Comparison of ENCODE assay signal across 8 mouse cellular contexts in genomic region chr7:12478158-12479008, GRCm38 (mm10). TPM values are rescaled to one million over a fixed set of nuclear protein-coding genes. Genes with fewer than 3 reads are reported as not detected.
DNase-seq lines count a peak whose midpoint lies in the region; ATAC-seq and TF ChIP-seq lines count a peak whose summit lies in the region.

Zfp606 (plus strand) TSS chr7:12478293.

- H3K4me2 ChIP-seq in lung, embryonic 16.5 days (ENCODE audit: low read depth, low read length), result peak within 1 kb of the TSS; percentile 62

- H3K9me3 ChIP-seq in MEL (replicated peaks; ENCODE audit: insufficient read depth, low read length), result no peaks in the 10 kb centered on the region
- H3K9me3 ChIP-seq in lung, embryonic 16.5 days (ENCODE audit: control insufficient read depth, low read length), result peaks cover 16% of the 10 kb centered on the region

- H3K27me3 ChIP-seq in MEL (ENCODE audit: control insufficient read depth in 1 of 2, insufficient read depth in 2 of 2, low read length in 2 of 2), result no peaks in the 10 kb centered on the region
- H3K27me3 ChIP-seq in lung, embryonic 16.5 days (ENCODE audit: control insufficient read depth, insufficient read depth, low read depth, low read length), result no peaks in the 10 kb centered on the region

- peaks cover 0 to 4% of the 10 kb centered on the region in 2 experiments; a peak in 2 of 4 replicates for H3K36me3 ChIP-seq in MEL (ENCODE audit: control insufficient read depth in 1 of 2, insufficient read depth in 2 of 2, low read length in 2 of 2)
- H3K36me3 ChIP-seq in lung, embryonic 16.5 days (ENCODE audit: control insufficient read depth, insufficient read depth, low read length), result peaks cover 32% of the 10 kb centered on the region

- 0% methylated on average over 53 of the region's 53 CpGs for WGBS in lung, embryonic 16.5 days

- TF ChIP-seq CTCF in MEL (IDR thresholded peaks at IDR 0.05 in 2 of 3, conservative IDR thresholded peaks at IDR 0.05 in 1 of 3; ENCODE audit: control insufficient read depth in 1 of 3, insufficient read depth in 1 of 3, low read depth in 2 of 3, low read length in 3 of 3, poor library complexity in 1 of 3, severe bottlenecking in 1 of 3), result no peak

- H3K79me2 ChIP-seq in MEL (ENCODE audit: control insufficient read depth, insufficient read depth, low read length, poor library complexity), result peaks cover 5% of the 10 kb centered on the region

- no peak for TF ChIP-seq RAD21 in MEL (IDR thresholded peaks at IDR 0.05; ENCODE audit: low read depth, low read length)

- TF ChIP-seq EP300 in MEL (IDR thresholded peaks at IDR 0.05; ENCODE audit: low read depth in 1 of 2, low read length in 2 of 2), result no peak

- H3K9ac ChIP-seq in MEL (ENCODE audit: control insufficient read depth, low read depth, low read length, poor library complexity, severe bottlenecking), result peak within 1 kb of the TSS; percentile 86
- H3K9ac ChIP-seq in lung, embryonic 16.5 days (ENCODE audit: low read length), result peak within 1 kb of the TSS; percentile 100

- peak; percentile 44 to 57; a peak in 1 of 4 replicates for TF ChIP-seq POLR2A in MEL (IDR thresholded peaks at IDR 0.05; ENCODE audit: control insufficient read depth in 1 of 2, insufficient read depth in 1 of 2, low read depth in 1 of 2, low read length in 2 of 2, poor library complexity in 1 of 2)

- ATAC-seq in hematopoietic stem cell, adult 5-6 weeks (replicated peaks in 1 of 2; ENCODE audit: insufficient read depth in 1 of 2, low FRiP score in 2 of 2, low TSS enrichment in 1 of 2, low read depth in 1 of 2, poor library complexity in 2 of 2, severe bottlenecking in 2 of 2), result peak; percentile 99 to 100
- peak; percentile 98 for ATAC-seq in lung, embryonic 16.5 days (ENCODE audit: low read depth)

- H3K4me3 ChIP-seq in MEL (ENCODE audit: control insufficient read depth in 1 of 2, insufficient read depth in 1 of 2, low read depth in 2 of 2, low read length in 2 of 2), result peak within 1 kb of the TSS; percentile 91 to 98
- H3K4me3 ChIP-seq in lung, embryonic 16.5 days (ENCODE audit: low read length), result peak within 1 kb of the TSS; percentile 91

- H3K27ac ChIP-seq in MEL (ENCODE audit: control insufficient read depth, low read depth, low read length), result no peak within 1 kb of the TSS
- peak within 1 kb of the TSS; percentile 90 for H3K27ac ChIP-seq in lung, embryonic 16.5 days (ENCODE audit: low read length)

- DNase-seq in MEL (ENCODE audit: low read depth, low spot score), result peak; percentile 94
- peak; percentile 87 to 90 for DNase-seq in cerebellum, adult 18-20 months
- peak; percentile 90 for DNase-seq in forelimb bud, embryonic 11.5 days (ENCODE audit: low read depth, low spot score)
- peak; percentile 77 for DNase-seq in layer of hippocampus, adult 9-10 months (ENCODE audit: low spot score)
- DNase-seq in ovary, postnatal 10 days (ENCODE audit: low spot score), result peak; percentile 72
- peak; percentile 59 to 67 for DNase-seq in thymus, postnatal 10 days (ENCODE audit: low spot score in 2 of 2)

- H3K4me1 ChIP-seq in MEL (ENCODE audit: control insufficient read depth in 1 of 2, insufficient read depth in 2 of 2, low read length in 2 of 2), result peaks cover 0 to 5% of the 10 kb centered on the region in 2 experiments; a peak in 2 of 4 replicates
- peaks cover 3% of the 10 kb centered on the region; the same call in 1 of the 2 replicates for H3K4me1 ChIP-seq in lung, embryonic 16.5 days (replicated peaks; ENCODE audit: control insufficient read depth, insufficient read depth, low read length)

TF ChIP-seq in MEL, 35 proteins besides CTCF, POLR2A, EP300 and RAD21:
- TF ChIP-seq JUND (IDR thresholded peaks at IDR 0.05; ENCODE audit: low read depth, low read length) (no peak), TCF12 (IDR thresholded peaks at IDR 0.05; ENCODE audit: low read depth, low read length) (0 out of 2 replicates have a peak, but pooled peaks have one; percentile 17), MAFK (IDR thresholded peaks at IDR 0.05; ENCODE audit: borderline replicate concordance, low read depth, low read length) (no peak), ETS1 (IDR thresholded peaks at IDR 0.05; ENCODE audit: low read depth, low read length) (0 out of 2 replicates have a peak, but pooled peaks have one; percentile 15), GATA1 (IDR thresholded peaks at IDR 0.05; ENCODE audit: low read depth, low read length) (no peak), MAX (IDR thresholded peaks at IDR 0.05; ENCODE audit: low read length) (no peak), UBTF (IDR thresholded peaks at IDR 0.05; ENCODE audit: borderline replicate concordance, insufficient read depth, low read depth, low read length) (no peak), ELF1 (IDR thresholded peaks at IDR 0.05; ENCODE audit: low read depth, low read length) (peak; percentile 82), USF1 (IDR thresholded peaks at IDR 0.05; ENCODE audit: low read depth, low read length) (no peak), POLR2AphosphoS2 (IDR thresholded peaks at IDR 0.05; ENCODE audit: low read length) (no peak), ZMIZ1 (IDR thresholded peaks at IDR 0.05; ENCODE audit: low read depth, low read length) (no peak), MEF2A (IDR thresholded peaks at IDR 0.05; ENCODE audit: extremely low read depth, insufficient replicate concordance, low read depth, low read length, poor library complexity, severe bottlenecking) (no peak), TAL1 (IDR thresholded peaks at IDR 0.05; ENCODE audit: low read length) (no peak), POLR2AphosphoS5 (IDR thresholded peaks at IDR 0.05; ENCODE audit: borderline replicate concordance, low read depth, low read length) (no peak), USF2 (IDR thresholded peaks at IDR 0.05; ENCODE audit: borderline replicate concordance in 1 of 2, insufficient read depth in 1 of 2, low read depth in 1 of 2, low read length in 2 of 2) (no peak), BHLHE40 (IDR thresholded peaks at IDR 0.05; ENCODE audit: borderline replicate concordance, low read depth, low read length) (no peak), KAT2A (conservative IDR thresholded peaks at IDR 0.05; ENCODE audit: low read depth, low read length) (peak; percentile 77), HCFC1 (IDR thresholded peaks at IDR 0.05; ENCODE audit: low read depth, low read length) (peak; percentile 97), ZNF384 (IDR thresholded peaks at IDR 0.05; ENCODE audit: low read depth, low read length) (no peak), NELFE (IDR thresholded peaks at IDR 0.05; ENCODE audit: low read depth, low read length) (peak; percentile 46), SMC3 (IDR thresholded peaks at IDR 0.05; ENCODE audit: low read depth, low read length) (no peak; the same call in 1 of the 2 replicates), MYB (IDR thresholded peaks at IDR 0.05; ENCODE audit: low read depth, low read length) (no peak), SIN3A (IDR thresholded peaks at IDR 0.05; ENCODE audit: low read length) (peak; percentile 60; the same call in 1 of the 2 replicates), ZKSCAN1 (IDR thresholded peaks at IDR 0.05; ENCODE audit: low read depth, low read length) (no peak), MAZ (IDR thresholded peaks at IDR 0.05; ENCODE audit: low read depth, low read length) (no peak), NRF1 (IDR thresholded peaks at IDR 0.05; ENCODE audit: insufficient read depth, low read depth, low read length, poor library complexity, severe bottlenecking) (no peak), ZC3H11A (IDR thresholded peaks at IDR 0.05; ENCODE audit: low read depth, low read length) (no peak), MYC (IDR thresholded peaks at IDR 0.05; ENCODE audit: low read depth, low read length) (0 out of 2 replicates have a peak, but pooled peaks have one; percentile 37), CHD1 (IDR thresholded peaks at IDR 0.05; ENCODE audit: low read depth, low read length) (no peak), TBP (IDR thresholded peaks at IDR 0.05; ENCODE audit: low read depth, low read length) (peak; percentile 53; the same call in 1 of the 2 replicates), CHD2 (IDR thresholded peaks at IDR 0.05; ENCODE audit: low read length) (no peak), GABPA (IDR thresholded peaks at IDR 0.05; ENCODE audit: low read depth, low read length) (no peak), RCOR1 (IDR thresholded peaks at IDR 0.05; ENCODE audit: low read depth, low read length) (no peak), MXI1 (IDR thresholded peaks at IDR 0.05; ENCODE audit: low read depth, low read length) (peak; percentile 41), E2F4 (IDR thresholded peaks at IDR 0.05; ENCODE audit: borderline replicate concordance, low read depth, low read length) (no peak)
TF ChIP-seq in MEL: peak in this region for 10.

RNA-seq across cellular contexts. Expression of gene Zfp606, which starts in this region (rescaled TPM):
- total RNA-seq in MEL (2012; rRNA removed), result 3.0 and 3.1 TPM in 2 replicates
- polyA plus RNA-seq in MEL (2012; ENCODE audit: insufficient read depth in 1 of 2, insufficient read length in 2 of 2, low read depth in 1 of 2, low replicate concordance in 2 of 2, missing spikeins in 1 of 2), result 1 to 10 TPM in 1 of 2 experiments, not detected in 1; 2.5 TPM
- total RNA-seq in hematopoietic stem cell, adult 5-6 weeks (2017), result 18.0 and 22.2 TPM in 2 replicates
- polyA plus RNA-seq in lung, embryonic 16.5 days (2015; fragmentation: Nextera tagmentation; extraction: Ambion mirVana), result 21.6 TPM in 2 replicates
